Mouse (Mus musculus) liver, embryonic 13.5 days (tissue): ENCODE results near the gene Uaca. TPM values are rescaled to one million over a fixed set of nuclear protein-coding genes. Genes with fewer than 3 reads are reported as not detected.

Source experiments
- ATAC-seq: fragments of 200-750 bp; cut with Nextera tagmentation; 2 replicates; pipeline ENCODE4 v1.8.0; 2017; ENCODE audit warnings: low read depth, mild to moderate bottlenecking, moderate number of reproducible peaks, moderate library complexity
- DNase-seq: peaks from one replicate; pipeline ENCODE4 v3.0.0; 2022
- H3K27ac ChIP-seq: fragments of 300-500 bp; sonication (generic); 2 replicates; pipeline ENCODE4 v1.5.1; 2015; ENCODE audit warnings: moderate library complexity, mild to moderate bottlenecking, inconsistent platforms
- H3K27me3 ChIP-seq: fragments of 300-500 bp; sonication (generic); 2 replicates; pipeline ENCODE4 v1.6.1; 2015; ENCODE audit warnings: mild to moderate bottlenecking, inconsistent platforms
- H3K36me3 ChIP-seq: fragments of 300-500 bp; sonication (generic); 2 replicates; pipeline ENCODE4 v1.6.1; 2015; ENCODE audit warnings: mild to moderate bottlenecking, inconsistent platforms
- H3K4me1 ChIP-seq: fragments of 300-500 bp; sonication (generic); replicated peaks from 2 replicates; pipeline ENCODE4 v1.6.1; 2015; ENCODE audit warnings: inconsistent platforms
- H3K4me2 ChIP-seq: fragments of 300-500 bp; sonication (generic); 2 replicates; pipeline ENCODE4 v1.6.1; 2015; ENCODE audit warnings: inconsistent platforms, mild to moderate bottlenecking, moderate library complexity
- H3K4me3 ChIP-seq: fragments of 300-500 bp; sonication (generic); replicated peaks from 2 replicates; pipeline ENCODE4 v1.5.1; 2015; ENCODE audit warnings: mild to moderate bottlenecking, inconsistent platforms
- H3K9ac ChIP-seq: fragments of 300-500 bp; sonication (generic); 2 replicates; pipeline ENCODE4 v1.6.1; 2015; ENCODE audit warnings: mild to moderate bottlenecking, inconsistent platforms
- H3K9me3 ChIP-seq: fragments of 300-500 bp; sonication (generic); replicated peaks from 2 replicates; pipeline ENCODE4 v1.6.1; 2016; ENCODE audit warnings: inconsistent platforms
- WGBS: fragments of 180-500 bp; shearing (Covaris S2); methylation state at CpG from one replicate; pipeline ENCODE4 v1.1.7; 2015; ENCODE audit not compliant: insufficient replicate concordance; 5-methylcytosine and 5-hydroxymethylcytosine counted together
- polyA plus RNA-seq: library from polyadenylated mRNA; unstranded; fragments of >200 nt; fragmentation: Nextera tagmentation; extraction: Ambion mirVana; gene quantifications from 2 replicates; pipeline ENCODE4 v1.2.1, GENCODE M21; 2015

The Uaca gene
- polyA plus RNA-seq, 1 experiment from 2014 or later, result 2.7 TPM

DNA sequence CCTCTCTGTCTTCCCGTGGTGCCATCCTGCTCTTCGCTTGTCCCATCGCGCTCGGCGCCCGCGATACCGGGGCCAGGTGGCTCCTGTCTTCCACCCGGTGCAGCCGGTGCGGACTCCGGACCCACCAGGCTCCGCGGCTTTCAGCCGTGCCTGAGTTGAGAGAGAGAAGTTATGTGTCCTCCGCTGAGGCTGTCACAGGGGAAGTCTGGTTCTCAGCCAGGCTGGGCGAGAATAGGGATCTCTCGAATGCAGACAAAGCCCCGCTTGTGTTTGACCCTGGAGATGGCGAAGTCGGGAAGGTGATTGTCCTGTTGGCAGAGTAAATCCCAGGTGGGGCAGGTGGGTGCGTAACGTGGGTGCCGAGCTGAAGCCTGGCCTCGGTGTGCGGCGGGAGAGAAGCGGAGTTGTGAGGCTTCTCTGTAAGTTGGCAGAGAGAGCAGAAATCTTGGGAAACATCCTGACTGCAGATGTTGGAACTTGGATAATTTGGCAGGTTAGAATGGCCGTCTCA, 554 bp downstream of the Uaca start:
- Histone ChIP-seq H3K4me2 (peak overlapping the region; percentile 79), H3K4me1 (peaks cover 13% of the 10 kb centered on the region), H3K4me3 (peak overlapping the region; percentile 66), H3K27me3 (peaks cover 36% of the 10 kb centered on the region), H3K9ac (peak overlapping the region; percentile 63), H3K9me3 (no peaks in the 10 kb centered on the region), H3K36me3 (no peaks in the 10 kb centered on the region), H3K27ac (no peak overlapping the region)
- ATAC-seq, result peak; percentile 34
- peak; percentile 3 for DNase-seq
- WGBS, result 2% methylated on average over 30 of the region's 30 CpGs

DNA sequence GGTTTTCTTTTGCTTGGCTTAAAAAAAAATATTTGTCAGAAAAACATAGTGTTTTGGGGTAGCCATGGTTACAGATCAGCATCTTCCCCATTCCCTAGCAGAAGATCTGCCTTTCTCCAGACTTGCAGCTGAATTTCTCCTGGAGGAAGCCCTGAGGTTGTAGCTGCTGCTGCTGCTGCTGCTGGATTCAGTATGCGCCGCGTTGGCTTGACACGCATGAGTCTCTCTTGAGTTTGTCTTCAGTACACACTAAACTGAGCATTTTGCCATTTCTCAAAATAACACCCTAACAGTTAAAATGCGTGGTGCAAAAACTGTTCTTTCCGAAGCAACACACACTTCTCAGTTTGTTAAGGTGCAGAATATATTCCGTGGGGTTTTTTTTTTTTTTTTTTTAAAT, 1.7 kb downstream of the Uaca start:
- DNase-seq (no peak), ATAC-seq (no peak)
- Histone ChIP-seq H3K27ac (no peak overlapping the region), H3K4me3 (no peak overlapping the region), H3K36me3 (no peaks in the 10 kb centered on the region), H3K9ac (no peak overlapping the region), H3K4me2 (no peak overlapping the region), H3K4me1 (peaks cover 13% of the 10 kb centered on the region), H3K9me3 (no peaks in the 10 kb centered on the region), H3K27me3 (peaks cover 36% of the 10 kb centered on the region)
- WGBS, result 80% methylated on average over 7 of the region's 7 CpGs

- ATAC-seq (no peak), DNase-seq (no peak)
- H3K4me2 ChIP-seq, result no peak overlapping the region
Observed at GRCm38 (mm10) chr9:60797126-60797525, 2.8 kb downstream of the Uaca start.

GRCm38 (mm10) chr9:60799061-60799460, 4.7 kb downstream of the Uaca start:
- Histone ChIP-seq H3K4me3 (no peak overlapping the region), H3K9ac (no peak overlapping the region), H3K27me3 (peaks cover 20% of the 10 kb centered on the region), H3K27ac (no peak overlapping the region), H3K9me3 (no peaks in the 10 kb centered on the region), H3K4me1 (peaks cover 9% of the 10 kb centered on the region), H3K36me3 (no peaks in the 10 kb centered on the region), H3K4me2 (no peak overlapping the region)
- no peak for ATAC-seq
- no peak for DNase-seq
- WGBS, result 61% methylated on average over 10 of the region's 10 CpGs

More at GRCm38 (mm10) chr9:60797126-60797525, 2.8 kb downstream of the Uaca start:
- H3K27ac ChIP-seq, result no peak overlapping the region
- WGBS, result 59% methylated on average over 6 of the region's 6 CpGs
- H3K4me1 ChIP-seq, result peaks cover 13% of the 10 kb centered on the region
- no peaks in the 10 kb centered on the region for H3K9me3 ChIP-seq
- no peak overlapping the region for H3K9ac ChIP-seq
- H3K27me3 ChIP-seq, result peaks cover 33% of the 10 kb centered on the region
- no peaks in the 10 kb centered on the region for H3K36me3 ChIP-seq
- H3K4me3 ChIP-seq, result no peak overlapping the region

DNA sequence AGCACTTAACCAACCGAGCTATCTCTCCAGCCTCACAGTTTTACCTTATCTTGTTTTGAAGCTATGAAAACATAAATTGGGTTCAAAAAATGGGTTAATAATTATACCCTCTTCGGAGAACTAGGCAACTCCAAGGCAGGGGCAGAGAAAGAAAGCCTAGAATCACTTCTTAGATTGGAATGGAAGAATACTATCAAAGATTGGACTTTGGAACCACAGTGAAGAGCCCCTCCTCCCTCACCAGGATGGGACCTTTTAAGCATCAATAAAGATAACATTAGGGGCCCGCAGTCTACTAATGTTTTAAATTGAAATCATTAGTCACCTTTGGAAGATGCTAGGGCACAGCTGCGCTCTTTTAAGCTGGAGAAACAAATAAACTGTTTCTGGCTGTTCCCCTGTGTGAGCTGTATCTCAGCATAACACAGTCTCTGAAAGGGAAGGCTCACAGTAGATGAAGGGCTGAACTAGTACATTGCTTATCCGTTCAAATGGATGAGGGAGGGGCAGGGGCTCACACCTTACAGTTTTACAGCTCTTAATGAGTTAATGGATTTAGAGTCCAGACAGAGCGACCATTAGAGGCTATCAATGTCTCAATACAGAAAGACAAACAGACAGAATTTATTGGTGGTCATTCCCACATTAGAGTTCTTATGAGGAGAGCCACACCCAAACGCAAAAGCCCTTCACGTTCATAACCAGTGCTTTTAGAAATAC, 6.5 kb downstream of the Uaca start:
- Histone ChIP-seq H3K9ac (no peak overlapping the region), H3K4me1 (no peaks in the 10 kb centered on the region), H3K27ac (no peak overlapping the region), H3K9me3 (no peaks in the 10 kb centered on the region), H3K27me3 (peaks cover 4% of the 10 kb centered on the region; the same call in 1 of the 2 replicates), H3K4me2 (no peak overlapping the region), H3K4me3 (no peak overlapping the region), H3K36me3 (no peaks in the 10 kb centered on the region)
- no peak for DNase-seq
- 54% methylated on average over 8 of the region's 8 CpGs for WGBS
- no peak for ATAC-seq

- DNase-seq (no peak), ATAC-seq (no peak)
- Histone ChIP-seq H3K27me3 (no peaks in the 10 kb centered on the region), H3K9me3 (no peaks in the 10 kb centered on the region), H3K4me1 (no peaks in the 10 kb centered on the region; the same call in 1 of the 2 replicates), H3K9ac (no peak overlapping the region), H3K4me2 (no peak overlapping the region), H3K36me3 (no peaks in the 10 kb centered on the region), H3K27ac (no peak overlapping the region), H3K4me3 (no peak overlapping the region)
- 75% methylated on average over 1 of the region's 1 CpGs for whole genome bisulfite sequencing
Observed at GRCm38 (mm10) chr9:60801746-60802145, 7.4 kb downstream of the Uaca start.

GRCm38 (mm10) chr9:60802341-60802740, 8.0 kb downstream of the Uaca start:
- no peaks in the 10 kb centered on the region for H3K36me3 ChIP-seq
- no peaks in the 10 kb centered on the region for H3K27me3 ChIP-seq
- H3K4me1 ChIP-seq, result no peaks in the 10 kb centered on the region; the same call in 1 of the 2 replicates
- no peaks in the 10 kb centered on the region for H3K9me3 ChIP-seq
- H3K27ac ChIP-seq, result no peak overlapping the region
- ATAC-seq, result no peak
- no peak overlapping the region for H3K4me2 ChIP-seq
- no peak for DNase-seq
- no peak overlapping the region for H3K9ac ChIP-seq
- no peak overlapping the region for H3K4me3 ChIP-seq
- WGBS, result 84% methylated on average over 5 of the region's 5 CpGs

DNA sequence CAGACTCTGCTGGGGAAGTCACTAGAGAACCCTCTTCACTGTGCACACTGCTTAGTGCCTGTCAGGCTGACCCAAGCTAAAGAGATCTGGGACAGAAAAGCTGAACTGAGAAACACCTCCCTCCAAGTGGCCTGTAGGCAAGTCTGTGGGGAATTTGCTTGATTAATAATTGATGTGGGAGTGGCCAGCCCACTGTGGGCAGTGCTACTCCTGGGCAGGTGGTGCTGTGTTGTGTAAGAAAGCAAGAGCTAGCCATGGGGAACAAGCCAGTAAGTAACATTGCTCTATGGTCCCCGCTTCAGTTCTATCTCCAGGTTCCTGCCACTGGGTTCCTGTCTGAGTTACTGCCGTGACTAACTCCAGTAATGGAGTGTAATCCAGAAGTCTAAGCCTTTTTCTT, 11.7 kb downstream of the Uaca start:
- H3K27me3 ChIP-seq, result no peaks in the 10 kb centered on the region
- H3K4me1 ChIP-seq, result no peaks in the 10 kb centered on the region; the same call in 1 of the 2 replicates
- no peak for ATAC-seq
- H3K9me3 ChIP-seq, result no peaks in the 10 kb centered on the region
- no peak overlapping the region for H3K4me3 ChIP-seq
- WGBS, result 83% methylated on average over 2 of the region's 2 CpGs
- no peaks in the 10 kb centered on the region for H3K36me3 ChIP-seq
- no peak overlapping the region for H3K4me2 ChIP-seq
- DNase-seq, result no peak
- H3K9ac ChIP-seq, result no peak overlapping the region
- no peak overlapping the region for H3K27ac ChIP-seq

GRCm38 (mm10) chr9:60807996-60808395, 13.7 kb downstream of the Uaca start:
- DNase-seq (no peak), ATAC-seq (no peak)
- Histone ChIP-seq H3K4me3 (no peak overlapping the region), H3K27me3 (no peaks in the 10 kb centered on the region), H3K36me3 (no peaks in the 10 kb centered on the region), H3K4me2 (no peak overlapping the region), H3K9me3 (no peaks in the 10 kb centered on the region), H3K27ac (no peak overlapping the region), H3K4me1 (peaks cover 4% of the 10 kb centered on the region), H3K9ac (no peak overlapping the region)
- WGBS, result 54% methylated on average over 5 of the region's 5 CpGs

GRCm38 (mm10) chr9:60813139-60813880, 19.0 kb downstream of the Uaca start:
- Histone ChIP-seq H3K4me1 (peaks cover 18% of the 10 kb centered on the region), H3K27ac (no peak overlapping the region), H3K4me3 (peak overlapping the region; percentile 27), H3K9me3 (no peaks in the 10 kb centered on the region), H3K9ac (no peak overlapping the region), H3K4me2 (peak overlapping the region; percentile 48), H3K36me3 (no peaks in the 10 kb centered on the region), H3K27me3 (no peaks in the 10 kb centered on the region)
- 11% methylated on average over 11 of the region's 11 CpGs for WGBS
- DNase-seq (peak; percentile 68), ATAC-seq (peak; percentile 94)

DNA sequence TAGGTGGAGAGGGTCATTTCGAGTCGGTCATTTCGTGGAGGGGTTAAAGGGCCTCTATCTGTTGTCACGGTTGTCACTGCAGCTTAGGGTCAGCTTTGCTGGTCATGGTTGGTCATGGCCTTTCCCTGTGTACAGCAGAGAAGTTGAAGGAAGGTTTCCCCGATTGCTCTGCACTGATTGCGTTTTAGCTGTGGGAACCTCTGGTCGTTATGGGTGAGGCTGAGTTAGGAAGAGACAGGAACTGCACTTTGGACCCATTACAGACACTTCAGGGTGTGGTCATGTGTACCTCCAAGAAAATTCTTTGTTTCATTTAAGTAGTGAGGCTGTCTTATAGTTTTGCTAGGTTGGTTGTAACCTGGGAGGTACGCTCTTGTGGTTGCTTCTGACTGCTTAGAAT, 21.2 kb downstream of the Uaca start:
- H3K4me3 ChIP-seq, result no peak overlapping the region
- H3K27me3 ChIP-seq, result no peaks in the 10 kb centered on the region
- peaks cover 24% of the 10 kb centered on the region for H3K4me1 ChIP-seq
- H3K9ac ChIP-seq, result no peak overlapping the region
- no peak overlapping the region for H3K4me2 ChIP-seq
- ATAC-seq (no peak), DNase-seq (no peak)
- H3K9me3 ChIP-seq, result no peaks in the 10 kb centered on the region
- H3K36me3 ChIP-seq, result no peaks in the 10 kb centered on the region
- 83% methylated on average over 8 of the region's 8 CpGs for WGBS
- no peak overlapping the region for H3K27ac ChIP-seq
